Mouse (Mus musculus): ENCODE measurements around the gene Rai1. TPM values are rescaled to one million over a fixed set of nuclear protein-coding genes. Genes with fewer than 3 reads are reported as not detected.

Gene Rai1
- total RNA-seq, 2 experiments from 2014 or later = 10.8 to 26.8 TPM

DNA sequence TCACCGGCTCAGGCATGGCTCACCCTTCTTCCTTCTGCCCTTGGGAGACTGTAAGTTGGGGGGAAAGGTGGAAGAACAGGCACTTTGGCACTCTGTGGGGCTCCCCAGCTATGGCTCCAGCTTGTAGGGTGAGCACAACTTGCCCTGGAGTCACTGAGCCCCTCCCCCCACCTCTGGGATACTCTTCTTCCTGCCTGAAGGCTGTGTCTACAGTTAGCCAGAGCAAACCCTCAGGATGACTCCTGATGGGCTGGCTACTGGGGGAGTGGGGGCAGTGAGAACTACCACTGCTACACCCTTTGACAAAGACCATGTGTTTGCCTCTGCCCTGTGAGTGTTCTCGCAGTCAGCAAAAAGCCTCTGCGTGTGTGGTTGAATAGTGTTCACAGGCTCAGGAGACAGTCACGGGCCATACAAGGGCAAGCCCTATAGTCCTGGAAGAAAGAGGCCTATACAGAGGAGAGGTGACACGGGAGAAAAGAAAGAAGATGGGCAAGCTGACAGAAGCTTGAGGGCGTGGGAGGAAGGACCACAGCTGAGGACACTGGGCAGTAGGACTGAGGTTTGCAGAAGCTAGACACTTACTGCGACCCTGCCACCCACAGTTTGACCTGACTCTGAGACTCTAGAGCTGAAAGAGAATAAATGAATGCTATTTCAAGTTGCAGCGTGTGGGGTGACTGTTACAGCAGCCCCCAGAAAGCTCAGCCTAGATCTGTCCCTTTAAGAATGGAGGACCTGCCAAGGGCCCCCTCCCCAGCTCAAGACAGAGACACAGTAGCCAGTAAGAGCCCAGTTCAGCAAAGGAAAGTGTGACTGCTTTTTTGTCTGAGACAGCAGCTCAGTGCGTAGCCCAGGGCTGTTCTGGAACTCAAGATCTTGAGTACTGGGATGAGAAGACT lies 9.7 kb upstream of the Rai1 start:
- no peak for ATAC-seq (replicated peaks; ENCODE audit: poor library complexity)

DNA sequence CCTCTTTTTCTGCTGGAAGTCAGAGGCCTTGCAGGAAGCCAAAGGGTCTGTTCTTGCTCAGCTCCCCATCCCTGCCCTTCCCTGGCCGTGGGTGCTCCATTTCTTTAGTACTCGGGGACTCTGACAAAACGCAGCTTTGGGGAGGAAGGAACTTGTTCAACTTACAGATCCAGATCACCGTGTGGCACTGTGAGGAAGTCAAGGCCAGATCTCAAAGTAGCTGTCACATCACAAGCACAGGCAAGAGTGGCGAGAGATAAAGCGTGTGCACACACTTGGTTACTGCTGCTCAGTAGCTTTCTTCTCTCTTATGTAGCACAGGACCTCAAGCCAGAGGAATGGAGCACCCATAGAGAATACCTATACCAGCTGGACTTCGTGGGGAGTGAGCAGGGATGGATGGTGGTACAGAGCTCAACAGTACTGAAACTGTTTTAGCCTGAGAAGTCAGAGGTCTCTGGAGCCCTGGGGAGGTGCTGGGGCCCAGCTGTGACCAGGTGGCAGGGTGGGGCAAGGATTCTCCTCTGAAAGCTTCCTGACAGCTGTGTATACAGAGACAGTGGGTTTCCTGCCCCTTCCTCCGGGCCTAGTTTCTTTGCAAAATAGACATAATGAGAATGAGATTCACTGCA lies 5.1 kb upstream of the Rai1 start:
- peak; percentile 14; the same call in 1 of the 2 replicates for ATAC-seq (replicated peaks; ENCODE audit: poor library complexity)

DNA sequence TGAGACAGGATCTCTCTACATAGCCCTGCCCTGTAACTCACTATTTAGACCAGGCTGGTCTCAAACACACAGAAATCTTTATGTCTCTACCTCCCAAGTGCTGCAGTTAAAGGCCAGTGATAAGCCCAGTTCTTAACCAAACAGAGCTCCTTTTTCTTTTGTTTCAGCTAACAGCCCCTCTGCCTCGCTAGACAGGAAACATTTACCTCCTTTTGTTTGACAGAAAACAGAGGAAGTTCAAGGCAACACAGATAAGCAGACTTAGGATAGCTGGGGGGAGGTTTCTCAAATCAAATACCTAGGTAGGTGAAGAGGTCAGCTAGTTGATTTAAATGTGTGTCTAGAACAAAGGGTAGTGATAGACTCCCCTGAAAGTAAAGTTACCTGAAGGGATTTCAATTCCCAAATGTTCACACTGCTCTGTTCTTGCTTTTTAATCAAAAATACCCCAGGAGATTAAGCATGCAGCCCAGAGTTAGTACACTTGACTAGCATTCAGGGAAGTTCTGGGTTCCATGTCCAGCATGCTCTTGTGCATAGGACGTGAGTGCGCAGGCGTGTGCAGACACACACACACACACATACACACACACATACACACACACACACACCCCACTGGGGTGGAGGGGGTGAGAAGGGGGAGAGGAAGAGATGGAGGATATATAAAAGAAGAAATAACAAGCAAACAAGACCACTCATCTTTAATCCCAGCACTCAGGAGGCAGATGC lies 3.8 kb upstream of the Rai1 start:
- ATAC-seq (replicated peaks; ENCODE audit: poor library complexity) = no peak

DNA sequence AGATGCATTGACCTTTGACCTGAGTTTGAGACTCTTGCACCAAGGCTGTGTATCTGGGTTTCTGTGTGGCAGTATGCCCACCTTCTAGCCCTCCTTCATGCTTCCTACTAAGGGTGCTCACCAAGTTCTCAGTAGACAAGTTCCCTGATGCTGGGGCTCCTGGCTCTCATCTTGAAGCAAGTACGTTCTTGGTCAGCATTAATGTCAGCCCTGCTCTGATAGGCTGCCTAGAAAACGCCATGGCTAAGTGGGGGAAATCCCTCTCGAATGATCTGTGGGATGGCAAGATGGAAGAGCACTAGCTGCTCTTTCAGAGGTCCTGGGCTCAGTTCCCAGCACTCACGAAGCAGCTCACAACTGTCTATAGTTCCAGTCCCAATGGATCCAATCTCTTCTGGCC lies 2.8 kb upstream of the Rai1 start:
- no peak for ATAC-seq (replicated peaks; ENCODE audit: poor library complexity)

DNA sequence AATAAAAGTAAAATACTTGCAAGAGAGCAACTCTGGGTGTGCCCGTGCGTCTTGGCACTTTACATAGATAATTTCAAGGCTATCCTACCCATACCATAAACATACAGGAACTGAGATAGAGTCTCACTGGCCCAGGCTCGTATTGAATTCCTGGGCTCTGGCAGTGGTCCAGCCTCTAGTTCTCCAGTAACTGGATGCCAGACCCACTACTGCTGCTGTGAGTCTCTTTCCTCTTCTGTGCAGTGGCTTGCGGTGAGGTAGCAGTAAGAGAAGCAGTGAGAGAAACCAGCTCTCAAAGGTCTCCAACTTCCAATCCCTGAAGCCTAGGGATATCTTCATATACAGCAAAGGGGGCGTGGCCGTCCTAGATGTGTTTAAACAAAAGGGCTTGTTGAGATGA lies 2.1 kb upstream of the Rai1 start:
- peak; percentile 27 for ATAC-seq (replicated peaks; ENCODE audit: poor library complexity)

DNA sequence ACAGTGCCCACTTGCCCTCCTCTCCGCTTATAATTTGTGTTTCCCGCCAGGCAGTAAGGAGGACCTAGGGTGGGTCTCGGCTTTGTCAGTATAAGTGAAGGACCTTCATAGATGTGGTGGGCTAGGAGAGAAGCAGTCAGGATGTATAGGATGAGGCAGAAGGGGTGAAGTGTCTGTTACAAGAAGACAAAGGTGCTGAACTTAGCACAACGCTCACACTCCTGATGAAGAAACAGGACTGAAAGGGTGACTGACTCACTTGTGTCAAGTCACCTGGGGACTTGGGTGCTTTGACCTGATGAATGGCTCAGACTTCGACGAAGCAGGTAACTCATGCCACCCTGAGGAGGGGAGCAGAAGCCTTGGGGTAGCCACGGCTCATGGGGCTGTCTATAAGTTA lies 1.2 kb upstream of the Rai1 start:
- ATAC-seq (replicated peaks; ENCODE audit: poor library complexity) = no peak

DNA sequence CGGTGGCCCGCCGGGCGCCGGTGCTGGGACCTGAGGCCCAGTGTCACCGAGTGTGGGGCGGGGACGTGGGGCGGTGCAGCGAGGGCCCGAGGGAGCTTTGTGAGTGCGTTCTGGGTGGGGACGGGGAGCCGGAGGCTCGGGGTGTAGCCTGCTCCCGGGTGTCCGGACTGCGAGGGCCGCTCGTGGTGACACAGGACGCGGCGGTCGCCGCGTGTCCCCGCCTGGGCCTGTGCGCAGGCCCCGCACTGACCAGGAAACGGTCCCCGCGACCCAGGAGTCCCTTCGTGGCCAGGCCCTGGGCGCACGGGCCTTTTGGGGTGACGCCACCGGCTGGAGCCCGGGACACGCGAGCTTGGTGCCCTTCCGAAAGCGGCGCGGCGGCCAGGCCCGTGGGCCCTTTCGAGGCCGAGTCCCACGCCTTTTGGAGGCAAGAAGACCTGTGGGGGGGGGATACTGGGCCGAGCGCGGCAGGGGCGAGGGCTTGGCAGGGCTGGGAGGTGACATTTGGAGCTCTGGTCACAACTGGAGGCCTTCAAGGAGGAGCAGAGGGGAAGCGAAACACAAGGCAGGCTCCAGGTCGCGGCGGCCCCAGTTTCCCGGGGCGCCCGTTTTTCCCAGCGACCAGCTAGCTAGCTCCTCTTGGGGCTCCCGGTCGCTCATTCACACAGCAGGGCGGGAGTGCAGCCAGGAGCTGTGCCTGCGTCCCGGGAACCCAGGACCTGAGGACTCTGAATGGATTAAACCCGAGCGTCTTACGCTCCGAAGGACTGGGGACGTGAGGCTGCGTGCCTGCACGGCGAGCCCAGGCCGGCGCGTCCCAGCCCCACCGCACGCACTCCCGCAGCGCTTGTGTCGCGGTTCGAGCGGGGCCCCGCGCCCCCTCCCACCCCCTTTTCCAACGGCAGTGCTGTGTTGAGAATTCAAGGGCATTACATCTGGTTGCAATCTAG lies 1.1 kb downstream of the Rai1 start:
- ATAC-seq (replicated peaks; ENCODE audit: poor library complexity) = peak; percentile 40

DNA sequence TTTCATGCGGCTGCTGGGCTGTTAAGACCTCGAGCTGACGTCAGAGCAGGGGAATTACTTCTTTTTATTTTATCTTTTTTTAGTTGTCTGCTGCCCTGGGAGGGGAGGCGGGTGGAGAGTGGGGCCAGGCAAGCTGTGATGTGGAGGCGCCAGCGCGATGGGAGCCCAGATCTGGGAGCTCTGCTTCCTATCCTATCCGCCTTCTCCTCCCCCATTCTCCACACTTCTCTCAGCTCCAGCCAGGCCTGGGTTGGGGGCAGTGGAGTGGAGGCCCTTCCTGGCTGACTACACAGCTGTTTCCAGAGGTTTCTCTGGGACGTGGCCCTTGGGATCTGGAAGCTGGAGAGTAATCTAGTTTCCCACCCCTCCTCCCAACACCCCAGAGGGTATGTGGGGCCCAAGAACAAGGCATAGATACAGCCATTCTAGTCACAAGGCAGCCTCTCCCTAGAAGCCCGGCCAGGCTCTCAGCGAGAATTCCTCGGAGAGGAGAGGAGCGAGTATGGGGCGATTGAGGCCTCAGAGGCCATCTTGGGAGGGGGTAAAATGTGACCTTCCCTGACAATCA lies 1.8 kb downstream of the Rai1 start:
- peak; percentile 35 for ATAC-seq (replicated peaks; ENCODE audit: poor library complexity)

DNA sequence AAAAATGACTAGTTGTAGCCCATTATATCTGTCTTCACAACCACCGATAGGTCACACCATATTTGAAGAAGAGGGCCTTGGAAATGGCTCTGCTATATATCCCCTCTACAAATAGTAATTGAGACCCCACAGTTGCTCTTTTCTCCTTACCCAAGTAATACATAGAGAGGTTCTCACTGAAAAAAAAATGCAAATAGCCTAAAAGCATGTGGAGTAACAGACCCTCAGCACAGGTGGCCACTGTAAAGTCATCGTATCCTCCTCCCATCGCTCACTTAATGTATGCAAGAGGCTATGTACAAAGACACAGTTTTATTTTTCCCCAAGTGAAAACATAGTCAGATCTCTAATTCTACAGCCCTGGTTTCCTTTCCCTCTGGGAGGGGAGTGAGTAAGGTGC lies 2.6 kb downstream of the Rai1 start:
- no peak for ATAC-seq (replicated peaks; ENCODE audit: poor library complexity)

DNA sequence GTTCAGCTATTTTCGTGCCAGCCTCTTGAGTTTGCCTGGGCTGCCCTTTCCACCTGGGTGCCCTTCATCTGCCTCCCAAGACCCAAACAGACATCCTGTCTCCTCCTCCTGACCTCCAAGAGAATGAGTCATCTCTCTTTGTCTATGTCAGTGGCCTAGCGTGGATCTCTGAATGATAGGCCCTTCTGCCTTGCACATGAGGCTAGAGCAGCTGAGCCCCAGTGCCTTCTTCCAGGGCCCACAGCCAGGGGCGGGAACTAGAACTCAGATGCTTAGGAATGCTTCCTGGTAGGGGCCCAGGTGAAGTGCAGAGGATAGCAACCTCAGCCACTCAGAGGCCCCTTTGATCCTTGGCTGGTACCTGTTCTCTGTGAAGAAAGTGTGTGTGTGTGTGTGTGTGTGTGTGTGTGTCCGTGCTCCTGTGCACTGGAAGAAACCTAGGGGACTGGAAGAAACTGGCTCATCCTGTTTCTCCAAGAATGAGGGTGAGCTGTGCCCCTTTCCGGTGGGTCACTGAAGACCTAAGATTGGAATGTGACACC lies 3.9 kb downstream of the Rai1 start:
- ATAC-seq (replicated peaks; ENCODE audit: poor library complexity) = no peak

DNA sequence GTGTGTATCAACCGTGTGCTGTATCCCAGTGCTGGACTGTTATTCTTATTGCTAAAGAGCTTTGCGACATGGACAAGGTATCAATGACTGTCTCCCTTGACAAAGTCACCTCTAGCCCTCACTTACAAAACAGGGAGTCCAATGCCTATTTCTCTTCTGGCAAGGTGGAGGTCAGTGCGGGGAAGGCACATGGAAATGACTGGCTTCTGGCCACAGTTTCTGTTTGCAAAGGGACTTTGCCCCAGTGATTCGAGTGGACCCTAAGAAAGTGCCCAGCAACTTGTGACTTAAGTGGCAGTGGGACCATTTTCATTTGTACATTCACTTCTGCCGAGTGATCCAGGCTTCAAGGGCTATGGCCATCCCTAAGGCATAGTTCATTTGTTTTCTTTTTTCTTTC lies 5.6 kb downstream of the Rai1 start:
- ATAC-seq (replicated peaks; ENCODE audit: poor library complexity) = no peak

DNA sequence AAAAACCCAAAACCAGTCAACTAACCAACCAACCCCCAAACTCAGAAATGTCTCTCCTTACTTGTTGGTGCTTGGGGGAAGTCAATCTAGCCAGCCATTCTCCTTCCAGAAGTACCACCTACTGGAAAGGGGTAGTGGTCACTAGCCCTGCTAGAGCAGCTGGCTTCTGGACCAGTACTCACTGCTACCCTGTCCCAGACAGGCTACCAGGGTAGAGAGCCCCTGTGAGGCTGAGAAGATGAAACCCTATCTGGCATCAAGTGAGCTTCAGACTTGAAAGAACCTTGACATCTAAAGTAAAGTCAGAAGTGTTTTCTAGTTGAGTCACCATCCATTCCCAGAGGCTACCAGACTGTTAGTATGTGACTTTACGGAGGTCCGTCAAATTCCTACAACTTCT lies 6.8 kb downstream of the Rai1 start:
- no peak for ATAC-seq (replicated peaks; ENCODE audit: poor library complexity)

DNA sequence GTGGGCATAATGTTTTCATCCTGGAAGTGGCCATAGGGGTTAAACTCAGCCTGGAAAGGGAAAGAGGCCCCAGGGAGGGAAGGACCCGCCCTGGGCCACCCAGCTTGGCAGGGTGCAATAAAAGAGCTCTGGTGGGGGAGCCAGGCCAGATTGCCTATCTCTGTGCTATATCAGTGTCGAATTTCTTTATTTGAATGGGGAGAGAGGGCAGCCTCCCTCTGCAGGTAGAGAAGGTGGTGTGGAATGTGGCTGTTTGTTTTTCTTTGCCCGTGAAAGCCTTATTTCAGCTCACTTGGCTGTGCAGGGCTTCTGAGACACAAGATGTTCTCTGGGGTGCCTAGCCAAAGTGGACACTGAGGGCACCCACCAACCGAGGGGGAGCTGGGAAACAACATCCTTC lies 8.8 kb downstream of the Rai1 start:
- no peak for ATAC-seq (replicated peaks; ENCODE audit: poor library complexity)

DNA sequence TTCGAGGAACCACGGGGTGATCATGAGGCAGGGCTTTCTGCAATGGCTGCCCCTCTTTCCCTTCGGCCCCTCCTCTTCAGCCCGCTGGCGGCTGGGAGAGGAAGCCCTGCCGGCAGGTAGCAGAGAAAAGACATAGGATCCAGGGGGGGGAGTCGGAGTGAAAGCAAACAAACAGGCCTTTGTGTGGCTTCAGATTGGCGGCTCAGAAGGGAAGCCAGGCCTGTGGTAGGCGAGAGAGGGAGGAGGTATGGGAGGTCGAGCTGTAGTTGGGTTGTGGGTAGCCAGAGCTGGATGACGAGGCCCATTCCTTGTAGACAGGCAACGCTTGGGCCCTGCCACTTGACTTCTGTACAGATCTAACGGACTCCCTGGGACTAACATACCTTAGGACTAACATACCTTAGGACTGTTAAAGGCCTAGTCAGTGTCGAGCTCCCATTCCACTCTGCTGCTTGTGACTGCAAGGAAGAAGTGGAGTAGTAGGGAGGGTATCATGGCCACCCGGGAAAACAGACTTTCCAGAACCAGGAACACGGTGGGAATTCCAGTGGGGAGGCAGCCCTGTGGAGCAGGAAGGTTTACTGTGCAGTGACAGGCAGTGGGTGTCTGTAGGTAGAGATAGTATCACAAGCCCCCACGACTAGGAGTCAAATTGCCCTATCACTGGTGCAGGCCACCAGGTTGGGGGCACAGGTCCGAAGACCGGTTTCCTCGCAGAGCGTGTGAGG lies 9.6 kb downstream of the Rai1 start:
- peak; percentile 47 for ATAC-seq (replicated peaks; ENCODE audit: poor library complexity)

DNA sequence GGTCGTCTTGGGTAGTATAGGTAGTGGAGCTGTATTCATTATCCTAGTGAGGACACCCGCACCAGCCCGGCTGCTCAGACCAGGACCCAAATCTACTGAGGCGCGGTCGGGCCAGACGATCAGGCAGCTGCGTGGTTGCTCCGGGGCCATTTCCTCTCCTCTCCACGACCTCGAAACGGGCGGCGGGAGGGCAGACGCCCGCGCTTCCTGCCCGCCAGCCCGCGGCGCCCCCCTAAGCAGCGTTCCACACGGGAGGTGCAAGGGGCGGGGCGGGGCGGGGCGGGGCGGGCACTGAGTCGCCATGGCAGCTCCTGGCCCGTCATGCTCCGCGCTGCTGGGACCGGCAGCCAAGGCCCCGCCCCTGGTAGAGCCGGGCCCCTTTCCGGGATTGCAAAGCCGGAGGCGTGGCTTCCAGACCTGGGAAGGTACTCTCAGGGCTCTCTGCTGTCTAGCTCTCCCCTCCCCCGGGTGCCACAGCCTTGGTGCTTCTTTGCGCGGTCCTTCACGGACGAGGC lies 10.3 kb downstream of the Rai1 start:
- peak; percentile 91 for ATAC-seq (replicated peaks; ENCODE audit: poor library complexity)

DNA sequence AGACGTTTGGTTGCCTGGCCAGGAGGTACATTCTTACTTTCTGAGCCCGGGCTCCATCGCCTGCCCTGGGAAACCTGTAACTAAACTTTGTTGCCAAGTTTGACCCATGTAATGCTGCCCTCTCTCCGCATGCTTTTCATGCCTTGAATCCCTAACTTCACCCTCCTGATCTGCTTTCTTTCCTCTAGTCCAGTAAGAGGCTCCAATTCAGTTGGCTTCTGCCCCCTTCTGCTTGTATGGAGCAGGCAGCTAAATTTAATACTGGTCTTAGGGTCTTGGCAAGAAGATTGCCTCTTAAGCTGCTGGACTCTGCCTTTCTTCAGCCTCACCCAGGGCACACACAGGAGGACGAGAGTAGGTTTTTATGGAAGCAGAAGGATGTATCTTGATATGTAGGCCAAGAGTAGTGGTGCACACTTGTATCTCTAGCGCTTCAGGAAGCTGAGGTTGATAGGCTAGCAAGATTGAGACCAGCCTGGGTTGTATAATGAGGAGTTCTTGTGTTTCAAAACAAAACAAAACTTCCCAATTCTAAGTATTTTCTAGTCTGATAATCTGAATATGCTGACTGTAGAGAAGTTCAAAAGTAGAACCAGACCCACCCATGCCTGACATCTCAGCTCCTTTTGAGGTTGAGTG lies 10.9 kb downstream of the Rai1 start:
- ATAC-seq (replicated peaks; ENCODE audit: poor library complexity) = no peak

DNA sequence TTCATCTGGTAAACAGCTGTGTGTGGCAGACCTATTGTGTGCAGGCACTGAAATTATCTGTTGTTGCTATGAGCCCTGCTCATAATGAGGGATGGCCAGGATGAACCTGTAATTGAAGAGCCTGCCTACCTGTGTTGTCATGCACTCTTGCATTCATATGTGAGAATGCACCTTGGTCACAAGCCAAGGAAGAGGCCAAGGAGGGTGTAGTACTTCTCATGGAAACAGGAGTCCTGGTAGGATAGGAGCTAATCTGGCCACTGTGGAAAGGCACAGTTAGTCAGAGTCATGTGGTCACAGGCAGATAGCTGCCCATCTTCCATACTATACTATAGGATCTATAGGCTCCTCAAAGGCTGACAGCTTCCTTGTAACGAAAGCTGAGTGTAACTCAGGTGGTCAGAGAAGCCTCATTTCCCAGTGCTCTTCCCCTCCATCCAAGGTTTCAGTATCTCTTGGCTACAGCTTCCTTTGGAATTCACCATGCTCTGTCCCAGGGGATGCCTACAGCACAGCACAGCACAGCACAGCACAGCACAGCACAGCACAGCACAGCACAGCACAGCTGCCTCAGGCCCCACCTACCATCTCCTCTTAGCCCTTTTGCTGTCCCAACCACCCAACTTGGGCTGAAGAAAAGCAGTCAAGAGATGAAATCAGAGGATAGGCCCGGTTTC lies 15.9 kb downstream of the Rai1 start:
- peak; percentile 22; the same call in 1 of the 2 replicates for ATAC-seq (replicated peaks; ENCODE audit: poor library complexity)

DNA sequence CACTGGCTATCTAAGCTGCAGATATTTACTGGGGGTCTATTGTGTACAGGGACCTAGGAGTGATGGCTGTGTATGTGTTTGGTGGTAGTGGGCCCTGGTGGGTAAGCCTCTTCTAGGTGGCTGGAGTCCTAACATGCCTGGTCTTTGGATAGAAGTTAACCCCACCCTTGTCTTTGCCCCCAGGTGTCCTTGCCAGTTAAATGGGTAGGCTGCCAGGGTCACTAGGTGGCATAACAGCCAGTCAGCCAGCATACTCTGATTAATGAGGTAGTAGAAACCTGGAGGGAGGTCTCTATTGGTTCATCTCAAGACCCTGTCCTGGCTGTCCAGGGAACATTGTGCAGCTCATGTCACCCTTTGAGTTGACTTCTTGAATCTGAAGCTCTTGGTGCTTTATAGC lies 17.8 kb downstream of the Rai1 start:
- no peak for ATAC-seq (replicated peaks; ENCODE audit: poor library complexity)

Data from megakaryocyte progenitor cell, adult 5-6 weeks (primary cell).